Mouse (Mus musculus) kidney, adult 2 months (tissue): Measurements from ENCODE around the gene Phactr1. TPM values are rescaled to one million over a fixed set of nuclear protein-coding genes. Genes with fewer than 3 reads are reported as not detected.

Source experiments
- DNase-seq: peaks from one replicate; pipeline ENCODE4 v3.0.0; 2021
- H3K27ac ChIP-seq: fragments of 200-500 bp; 2 replicates; pipeline ENCODE4 v1.5.1; 2012; ENCODE audit warnings: low read depth, low read length, control low read depth, inconsistent platforms; ENCODE audit not compliant: insufficient read depth
- H3K27me3 ChIP-seq: fragments of 200-500 bp; replicated peaks from 2 replicates; pipeline ENCODE4 v1.6.1; 2012; ENCODE audit warnings: mild to moderate bottlenecking, moderate library complexity, low read length, inconsistent platforms; ENCODE audit not compliant: control insufficient read depth, insufficient read depth
- H3K36me3 ChIP-seq: fragments of 200-500 bp; 2 replicates; pipeline ENCODE4 v1.6.1; 2012; ENCODE audit warnings: mild to moderate bottlenecking, moderate library complexity, low read length, inconsistent platforms; ENCODE audit not compliant: control insufficient read depth, insufficient read depth
- H3K4me1 ChIP-seq: fragments of 200-500 bp; 2 replicates; pipeline ENCODE4 v1.6.1; 2011; ENCODE audit warnings: low read length; ENCODE audit not compliant: control insufficient read depth, insufficient read depth
- H3K4me3 ChIP-seq: fragments of 200-500 bp; 2 replicates; pipeline ENCODE4 v1.5.1; 2011; ENCODE audit warnings: mild to moderate bottlenecking, low read depth, low read length, control low read depth; ENCODE audit not compliant: insufficient read depth
- CTCF ChIP-seq: fragments of 200-500 bp; conservative IDR thresholded peaks from 2 replicates; pipeline ENCODE4 v1.5.1; 2011; ENCODE audit warnings: low read depth, mild to moderate bottlenecking, control low read depth, low read length, moderate library complexity, mixed read lengths; ENCODE audit not compliant: insufficient read depth, insufficient read length
- POLR2A ChIP-seq: fragments of 200-500 bp; IDR thresholded peaks from one replicate; pipeline ENCODE4 v1.6.1; 2011; ENCODE audit warnings: low read depth, low read length, control low read depth
- WGBS: fragments of 180-500 bp; shearing (Covaris S2); methylation state at CpG from one replicate; pipeline ENCODE4 v1.1.7; 2018; 5-methylcytosine and 5-hydroxymethylcytosine counted together
- polyA plus RNA-seq: library from polyadenylated mRNA; depleted of rRNA; stranded (reverse); fragments of >200 nt; gene quantifications from 2 replicates; pipeline ENCODE4 v1.2.3, GENCODE M21; 2012

Gene Phactr1
- polyA plus RNA-seq, 1 experiment = 8.9 TPM

GRCm38 (mm10) chr13:42985806-42986205 is 305.4 kb downstream of the Phactr1 start:
- no peak for DNase-seq
- 85% methylated on average over 7 of the region's 7 CpGs for WGBS
- TF ChIP-seq CTCF = no peak
- no peak for TF ChIP-seq POLR2A

DNA sequence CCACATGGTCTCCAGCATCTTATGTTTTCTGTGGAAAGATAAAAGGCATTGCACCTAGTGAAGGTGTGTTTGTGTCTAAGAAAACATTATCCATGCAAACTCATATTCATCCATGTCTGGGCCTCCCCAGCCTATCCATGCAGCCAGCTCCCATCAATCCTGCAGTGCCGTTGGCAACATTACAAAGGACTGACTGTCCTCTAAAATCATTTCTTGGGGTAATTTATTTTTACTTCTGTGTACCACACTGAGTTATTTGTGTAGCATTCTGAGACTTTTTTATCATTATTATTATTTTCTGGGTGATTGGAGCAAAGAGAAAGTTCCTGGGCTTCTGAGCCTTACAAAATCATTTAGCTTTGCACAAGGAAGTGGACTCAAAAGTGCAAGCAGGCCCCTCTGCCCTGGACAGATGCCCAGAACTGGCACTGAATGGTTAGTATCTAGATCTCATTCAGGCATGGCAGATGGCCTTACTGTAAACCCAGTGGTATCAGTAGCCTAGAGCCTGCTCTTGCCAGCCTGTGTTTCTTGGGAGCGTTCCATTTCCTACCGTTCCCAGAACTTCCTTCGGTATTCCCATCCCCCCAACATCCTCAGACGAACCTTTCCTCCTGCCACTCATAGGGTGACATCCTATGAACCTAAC is 307.6 kb downstream of the Phactr1 start:
- Histone ChIP-seq H3K4me1 (no peaks in the 10 kb centered on the region), H3K36me3 (no peaks in the 10 kb centered on the region), H3K27ac (no peak overlapping the region), H3K4me3 (no peak overlapping the region), H3K27me3 (no peaks in the 10 kb centered on the region)
- DNase-seq = peak; percentile 35
- WGBS = 52% methylated on average over 5 of the region's 5 CpGs
- TF ChIP-seq POLR2A (no peak), CTCF (no peak)

More at GRCm38 (mm10) chr13:42985806-42986205, 305.4 kb downstream of the Phactr1 start:
- Histone ChIP-seq H3K27ac (no peak overlapping the region), H3K36me3 (no peaks in the 10 kb centered on the region), H3K4me1 (no peaks in the 10 kb centered on the region), H3K27me3 (no peaks in the 10 kb centered on the region), H3K4me3 (no peak overlapping the region)

DNA sequence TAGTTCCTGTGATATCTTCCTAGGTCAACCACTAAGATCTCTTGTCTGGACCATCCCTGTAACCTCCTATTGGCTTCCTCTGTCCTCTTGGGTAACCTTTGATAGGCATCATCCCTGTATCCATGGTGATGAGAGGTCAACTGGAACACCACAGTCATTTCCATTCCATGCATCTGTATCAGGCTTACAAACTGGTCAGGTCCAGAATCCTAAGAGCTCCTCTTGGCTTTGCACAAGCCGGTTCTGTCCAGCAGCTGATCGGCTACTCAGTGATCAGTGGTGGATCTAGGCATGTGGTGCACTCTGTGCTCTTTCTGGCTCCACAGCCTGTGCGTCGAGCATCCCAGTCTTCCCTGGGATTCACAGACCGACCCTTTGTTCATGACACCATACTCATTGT is 309.1 kb downstream of the Phactr1 start:
- no peak overlapping the region; the same call in 1 of the 2 replicates for H3K27ac ChIP-seq
- no peak overlapping the region for H3K4me3 ChIP-seq
- no peaks in the 10 kb centered on the region for H3K27me3 ChIP-seq
- DNase-seq = peak; percentile 56
- H3K36me3 ChIP-seq = no peaks in the 10 kb centered on the region
- 76% methylated on average over 5 of the region's 5 CpGs for WGBS
- no peaks in the 10 kb centered on the region for H3K4me1 ChIP-seq
- TF ChIP-seq POLR2A (no peak), CTCF (no peak)

DNA sequence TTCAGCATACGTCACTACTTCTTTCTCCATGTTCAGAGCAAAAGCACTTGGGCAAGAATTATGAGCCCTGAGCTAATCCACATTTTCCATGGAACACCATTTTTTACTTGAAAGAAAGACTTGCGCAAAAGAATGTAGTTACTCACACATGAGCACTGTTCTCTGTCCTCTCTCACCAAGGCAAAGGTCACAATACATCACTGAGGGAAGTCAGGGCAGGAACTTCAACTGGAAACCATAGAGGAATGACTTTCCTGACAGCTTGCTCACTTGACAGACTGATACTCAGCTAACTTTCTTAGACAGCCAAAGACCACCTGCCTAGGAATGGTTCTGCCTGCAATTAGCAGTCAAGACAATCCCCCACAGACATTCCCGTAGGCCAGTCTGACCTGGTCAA is 309.6 kb downstream of the Phactr1 start:
- WGBS = 79% methylated on average over 3 of the region's 3 CpGs
- Histone ChIP-seq H3K4me3 (no peak overlapping the region), H3K27me3 (no peaks in the 10 kb centered on the region), H3K4me1 (no peaks in the 10 kb centered on the region), H3K27ac (no peak overlapping the region; the same call in 1 of the 2 replicates), H3K36me3 (no peaks in the 10 kb centered on the region)
- no peak for TF ChIP-seq CTCF
- TF ChIP-seq POLR2A = no peak
- no peak for DNase-seq

DNA sequence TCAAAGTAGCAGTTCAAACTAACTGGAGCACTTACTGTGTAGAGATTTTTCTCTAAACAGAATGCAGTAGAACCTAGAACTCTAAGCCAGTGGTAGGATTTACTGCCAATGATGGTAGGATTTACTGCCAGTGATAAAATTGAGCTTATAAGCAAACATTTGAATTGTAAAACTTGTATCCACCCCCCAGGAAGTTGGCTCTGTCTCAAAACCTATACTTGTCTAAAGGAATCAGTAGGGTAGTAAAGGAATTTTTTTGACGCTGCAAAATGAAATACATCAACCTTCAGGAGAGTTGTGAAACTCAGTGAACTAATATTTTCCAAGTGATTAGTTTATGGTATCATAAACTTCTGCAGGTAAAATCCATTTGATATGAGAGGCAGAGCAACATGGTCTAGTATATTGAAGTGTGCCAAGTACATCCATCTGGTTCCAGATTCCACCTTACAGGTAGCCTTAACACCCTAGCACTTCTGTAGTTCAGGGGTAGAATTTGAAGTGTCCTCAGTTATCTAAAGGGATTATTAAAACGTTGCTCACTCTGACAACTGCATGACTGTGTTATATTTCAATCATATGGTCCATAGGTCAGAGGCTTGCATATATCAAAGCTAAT is 310.2 kb downstream of the Phactr1 start:
- no peaks in the 10 kb centered on the region for H3K36me3 ChIP-seq
- WGBS = 69% methylated on average over 2 of the region's 2 CpGs
- H3K27me3 ChIP-seq = no peaks in the 10 kb centered on the region
- H3K27ac ChIP-seq = no peak overlapping the region; the same call in 1 of the 2 replicates
- H3K4me3 ChIP-seq = no peak overlapping the region
- DNase-seq = no peak
- no peaks in the 10 kb centered on the region for H3K4me1 ChIP-seq
- no peak for TF ChIP-seq CTCF
- no peak for TF ChIP-seq POLR2A

GRCm38 (mm10) chr13:42991164-42991563 is 310.7 kb downstream of the Phactr1 start:
- DNase-seq = no peak
- H3K4me1 ChIP-seq = no peaks in the 10 kb centered on the region
- no peaks in the 10 kb centered on the region for H3K27me3 ChIP-seq
- no peak overlapping the region for H3K4me3 ChIP-seq
- no peak overlapping the region for H3K27ac ChIP-seq
- 94% methylated on average over 3 of the region's 3 CpGs for WGBS
- no peaks in the 10 kb centered on the region for H3K36me3 ChIP-seq
- TF ChIP-seq POLR2A (no peak), CTCF (no peak)

GRCm38 (mm10) chr13:42992306-42992705 is 311.9 kb downstream of the Phactr1 start:
- 72% methylated on average over 4 of the region's 4 CpGs for WGBS
- TF ChIP-seq CTCF (no peak), POLR2A (no peak)
- no peak overlapping the region for H3K4me3 ChIP-seq
- H3K36me3 ChIP-seq = no peaks in the 10 kb centered on the region
- no peaks in the 10 kb centered on the region for H3K27me3 ChIP-seq
- H3K27ac ChIP-seq = no peak overlapping the region
- peak; percentile 28 for DNase-seq
- H3K4me1 ChIP-seq = no peaks in the 10 kb centered on the region
